Mouse (Mus musculus) erythroblast, embryonic 14.5 days (primary cell): Measurements from ENCODE around the gene Cflar. TPM values are rescaled to one million over a fixed set of nuclear protein-coding genes. Genes with fewer than 3 reads are reported as not detected.
A peak's percentile ranks its signal among the peaks of the same experiment; 100 is the strongest.

Source experiments
- H3K27me3 ChIP-seq: 2 replicates; pipeline ENCODE4 v1.6.1; 2012; ENCODE audit warnings: inconsistent platforms; ENCODE audit not compliant: control insufficient read depth
- H3K36me3 ChIP-seq: 2 replicates; pipeline ENCODE4 v1.6.1; 2012; ENCODE audit warnings: mild to moderate bottlenecking, inconsistent platforms; ENCODE audit not compliant: control insufficient read depth
- H3K4me1 ChIP-seq: 2 replicates; pipeline ENCODE4 v1.6.1; 2012; ENCODE audit warnings: inconsistent platforms; ENCODE audit not compliant: control insufficient read depth
- H3K4me3 ChIP-seq: replicated peaks from 2 replicates; pipeline ENCODE3; 2012; ENCODE audit warnings: moderate library complexity, mild to moderate bottlenecking, inconsistent platforms
- H3K9me3 ChIP-seq: 2 replicates; pipeline ENCODE4 v1.6.1; 2012; ENCODE audit warnings: low read length, inconsistent platforms, mixed read lengths; ENCODE audit not compliant: control insufficient read depth
- GATA1 ChIP-seq: IDR thresholded peaks from 2 replicates; pipeline ENCODE4 v1.6.1; 2012; ENCODE audit warnings: low read length, inconsistent platforms, mixed read lengths
- TAL1 ChIP-seq: IDR thresholded peaks from 3 replicates; pipeline ENCODE4 v1.6.1; 2012; ENCODE audit warnings: low read length, inconsistent platforms, mixed read lengths
- polyA plus RNA-seq: library from polyadenylated mRNA; stranded (reverse); fragments of >175 nt; gene quantifications from 2 replicates; pipeline ENCODE4 v1.2.3, GENCODE M21; 2012

The Cflar gene
- polyA plus RNA-seq, 1 experiment, result 0.04 TPM

DNA sequence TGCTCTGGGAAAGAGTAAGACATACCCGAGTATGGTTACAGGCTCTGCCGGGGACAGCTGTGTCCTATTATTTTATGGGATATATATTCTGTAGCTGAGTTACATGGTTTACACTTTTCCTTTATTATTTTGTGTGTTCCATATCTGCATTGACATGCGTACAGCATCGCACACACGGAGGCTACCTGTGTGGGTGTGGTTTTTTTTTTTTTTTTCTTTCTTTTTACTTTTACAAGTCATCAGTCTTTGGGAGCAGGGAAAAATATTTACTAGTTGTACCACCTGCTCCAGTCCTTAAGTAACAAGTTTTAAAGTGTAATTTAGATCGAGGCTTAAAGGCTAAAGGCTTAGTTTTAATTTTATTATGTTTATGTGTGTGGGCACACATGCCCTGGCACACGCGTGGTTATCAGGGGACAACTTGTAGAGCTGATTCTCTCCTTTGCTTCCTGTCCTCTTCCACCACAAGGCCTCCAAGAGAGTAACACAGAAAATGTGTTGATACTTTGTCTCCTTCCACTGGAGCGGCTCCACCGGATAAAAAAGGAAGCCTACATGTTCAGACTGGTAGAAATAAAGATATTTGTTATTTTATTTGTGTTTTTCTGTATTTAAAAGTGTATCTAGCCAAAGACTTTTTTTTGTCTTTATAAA lies 470 bp upstream of the Cflar start:
- TF ChIP-seq TAL1, result no peak
- no peak for TF ChIP-seq GATA1
- Histone ChIP-seq H3K36me3 (peaks cover 4% of the 10 kb centered on the region; the same call in 1 of the 2 replicates), H3K4me1 (peaks cover 23% of the 10 kb centered on the region), H3K9me3 (peaks cover 3% of the 10 kb centered on the region; the same call in 1 of the 2 replicates), H3K4me3 (peak overlapping the region; percentile 82), H3K27me3 (no peaks in the 10 kb centered on the region)

DNA sequence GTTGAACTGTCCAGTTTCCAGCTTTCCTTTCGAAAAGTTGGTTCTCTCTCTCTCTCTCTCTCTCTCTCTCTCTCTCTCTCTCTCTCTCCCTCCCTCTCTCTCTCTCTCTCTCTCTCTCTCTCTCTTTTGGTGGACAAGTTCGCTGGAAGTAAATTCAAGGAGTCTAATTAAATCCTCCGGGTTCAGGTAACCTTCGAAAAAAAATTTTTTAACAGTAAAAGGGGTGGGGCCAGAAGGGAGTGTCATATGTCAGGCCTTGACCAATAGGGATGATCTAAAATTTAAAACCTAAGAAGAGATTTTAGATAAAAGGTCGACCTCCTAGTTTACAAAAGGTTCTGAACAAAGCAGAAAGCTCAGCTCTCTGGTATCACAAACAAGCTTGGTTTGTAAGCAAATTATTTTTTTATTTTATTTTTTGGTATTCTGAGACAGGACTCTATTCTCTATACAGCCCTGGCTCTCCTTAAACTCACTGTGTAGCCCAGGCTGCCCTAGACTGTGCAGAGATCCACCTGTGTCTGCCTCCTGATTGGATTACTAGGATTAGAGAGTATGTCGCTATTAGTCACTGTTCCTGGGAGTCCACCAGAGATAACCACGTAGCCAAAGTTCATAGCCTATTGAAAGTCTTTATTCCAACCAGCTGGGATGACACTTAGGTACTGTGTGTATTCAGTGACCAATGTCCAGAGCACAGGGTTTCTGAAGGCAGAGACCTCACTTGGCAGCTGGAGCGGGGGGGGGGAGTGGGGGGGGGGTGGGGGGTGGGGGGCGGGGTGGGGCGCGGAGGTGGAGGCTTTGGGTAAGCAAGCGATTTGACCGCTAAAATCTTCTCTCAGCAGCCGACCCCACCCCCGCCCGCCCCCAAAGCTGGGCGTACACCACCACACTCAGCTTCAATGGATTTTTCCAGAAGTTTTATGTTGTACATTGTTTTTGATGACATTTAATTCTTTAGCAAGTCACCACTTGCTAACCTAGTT lies 1.1 kb downstream of the Cflar start:
- H3K36me3 ChIP-seq, result peaks cover 12% of the 10 kb centered on the region
- H3K4me1 ChIP-seq, result peaks cover 29% of the 10 kb centered on the region
- H3K27me3 ChIP-seq, result no peaks in the 10 kb centered on the region
- TF ChIP-seq GATA1 (peak; percentile 53), TAL1 (no peak)
- no peaks in the 10 kb centered on the region for H3K9me3 ChIP-seq
- peak overlapping the region; percentile 82 for H3K4me3 ChIP-seq

DNA sequence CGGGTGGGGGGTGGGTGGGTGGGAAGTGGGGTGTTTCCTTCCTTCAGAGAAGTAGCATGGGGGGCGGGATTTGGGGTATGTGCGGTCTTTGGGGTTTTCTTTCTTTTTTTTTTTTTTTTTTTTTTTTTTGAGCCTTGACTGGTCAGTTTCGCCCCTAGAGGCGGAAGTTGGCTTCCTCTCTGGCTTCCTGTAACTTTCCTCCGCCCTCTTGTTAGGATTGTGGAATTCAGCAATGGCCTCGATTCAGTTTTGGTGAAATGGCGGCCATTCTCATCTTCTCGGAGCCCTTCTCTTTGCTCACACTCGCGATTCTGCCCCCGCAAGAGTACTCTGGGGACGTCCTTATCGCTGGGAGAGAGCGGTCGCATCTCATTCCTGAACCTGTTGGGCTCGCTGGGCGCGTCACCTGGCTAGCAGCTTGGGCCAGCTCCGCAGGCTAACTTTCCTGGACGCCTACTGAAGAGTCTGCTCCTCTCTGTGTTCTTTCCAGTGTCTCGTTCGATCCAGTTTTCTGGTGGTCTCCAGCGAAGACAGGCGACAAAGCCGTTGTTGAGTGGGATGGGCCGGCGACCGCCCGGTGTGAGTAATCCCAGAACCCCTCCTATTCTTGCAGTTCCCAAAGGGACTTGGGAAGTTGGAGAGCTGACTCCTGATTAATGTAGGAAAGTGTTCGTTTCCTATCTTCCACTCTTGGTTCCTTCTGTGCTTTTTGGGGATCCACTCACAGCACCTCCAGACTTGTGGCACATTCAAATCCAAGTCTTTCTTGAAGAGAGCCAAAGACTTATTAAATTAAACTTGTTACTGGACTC lies 2.0 kb downstream of the Cflar start:
- TF ChIP-seq TAL1 (no peak), GATA1 (no peak)
- Histone ChIP-seq H3K4me3 (peak overlapping the region; percentile 82), H3K4me1 (peaks cover 29% of the 10 kb centered on the region), H3K9me3 (no peaks in the 10 kb centered on the region), H3K27me3 (no peaks in the 10 kb centered on the region), H3K36me3 (peaks cover 15% of the 10 kb centered on the region)

DNA sequence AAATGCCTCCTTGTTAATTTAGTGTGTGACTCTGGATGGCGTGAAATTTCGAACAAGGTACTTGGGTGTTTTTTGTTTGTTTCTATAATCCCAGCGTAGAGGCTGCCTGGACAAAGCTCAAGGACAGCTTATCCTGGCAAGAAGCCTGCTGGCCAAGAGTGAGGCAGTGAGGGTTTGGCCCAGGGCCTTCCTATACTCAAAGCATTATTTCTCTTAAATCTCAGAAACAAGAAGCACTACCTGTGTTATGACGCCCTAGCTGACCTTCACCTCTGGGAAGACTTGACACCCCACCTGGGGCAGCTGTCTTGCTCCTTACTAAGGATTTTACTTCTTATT lies 2.6 kb downstream of the Cflar start:
- Histone ChIP-seq H3K4me3 (peak overlapping the region; percentile 82), H3K27me3 (no peaks in the 10 kb centered on the region), H3K9me3 (no peaks in the 10 kb centered on the region), H3K36me3 (peaks cover 17% of the 10 kb centered on the region), H3K4me1 (peaks cover 29% of the 10 kb centered on the region)
- TF ChIP-seq GATA1, result no peak
- TF ChIP-seq TAL1, result no peak

DNA sequence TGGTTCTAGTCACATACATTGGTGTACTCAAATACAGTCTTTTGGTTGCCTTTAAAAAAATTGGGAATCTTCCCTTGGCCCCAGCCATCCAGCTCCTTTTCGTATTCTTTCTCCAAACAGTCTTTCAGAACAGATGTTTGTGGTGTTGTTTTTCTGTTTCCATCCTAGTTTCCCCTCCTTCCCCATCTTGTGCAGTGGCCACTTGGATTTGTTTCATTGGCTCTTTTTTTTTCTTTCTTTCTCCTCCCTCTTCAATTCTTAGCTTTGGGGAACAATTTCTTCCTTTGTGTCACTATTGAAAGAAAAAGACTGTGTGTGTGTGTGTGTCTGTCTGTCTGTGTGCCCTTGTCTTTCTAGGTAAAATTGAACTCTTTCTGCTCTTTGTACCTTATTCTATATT lies 3.1 kb downstream of the Cflar start:
- Histone ChIP-seq H3K4me1 (peaks cover 29% of the 10 kb centered on the region), H3K4me3 (peak overlapping the region; percentile 82)
- TF ChIP-seq TAL1, result no peak
- TF ChIP-seq GATA1, result no peak

DNA sequence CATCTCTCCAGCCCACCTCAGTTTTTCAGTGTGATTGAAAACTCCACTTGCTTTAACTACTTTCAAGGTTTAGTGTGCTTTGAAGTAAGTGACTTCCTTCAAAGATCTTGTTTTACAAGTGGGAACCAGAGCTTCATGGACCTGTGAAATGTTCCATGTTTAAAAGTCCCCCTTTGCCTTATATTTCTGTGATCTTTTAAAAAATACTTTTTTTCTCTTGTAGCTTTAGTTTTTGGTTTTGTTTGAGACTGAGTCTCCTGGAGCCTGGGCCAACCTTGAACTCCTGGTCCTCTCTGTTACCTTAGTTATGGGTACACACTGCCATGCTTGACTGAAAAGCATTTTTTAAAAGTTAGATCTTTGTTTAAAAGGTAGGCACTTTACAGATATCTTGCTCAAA lies 4.2 kb downstream of the Cflar start:
- Histone ChIP-seq H3K27me3 (no peaks in the 10 kb centered on the region), H3K36me3 (peaks cover 23% of the 10 kb centered on the region), H3K4me3 (no peak overlapping the region), H3K4me1 (peaks cover 29% of the 10 kb centered on the region), H3K9me3 (no peaks in the 10 kb centered on the region)
- TF ChIP-seq GATA1, result no peak
- TF ChIP-seq TAL1, result no peak

More for the DNA sequence above, 3.1 kb downstream of the Cflar start:
- no peaks in the 10 kb centered on the region for H3K9me3 ChIP-seq
- H3K27me3 ChIP-seq, result no peaks in the 10 kb centered on the region
- H3K36me3 ChIP-seq, result peaks cover 17% of the 10 kb centered on the region

DNA sequence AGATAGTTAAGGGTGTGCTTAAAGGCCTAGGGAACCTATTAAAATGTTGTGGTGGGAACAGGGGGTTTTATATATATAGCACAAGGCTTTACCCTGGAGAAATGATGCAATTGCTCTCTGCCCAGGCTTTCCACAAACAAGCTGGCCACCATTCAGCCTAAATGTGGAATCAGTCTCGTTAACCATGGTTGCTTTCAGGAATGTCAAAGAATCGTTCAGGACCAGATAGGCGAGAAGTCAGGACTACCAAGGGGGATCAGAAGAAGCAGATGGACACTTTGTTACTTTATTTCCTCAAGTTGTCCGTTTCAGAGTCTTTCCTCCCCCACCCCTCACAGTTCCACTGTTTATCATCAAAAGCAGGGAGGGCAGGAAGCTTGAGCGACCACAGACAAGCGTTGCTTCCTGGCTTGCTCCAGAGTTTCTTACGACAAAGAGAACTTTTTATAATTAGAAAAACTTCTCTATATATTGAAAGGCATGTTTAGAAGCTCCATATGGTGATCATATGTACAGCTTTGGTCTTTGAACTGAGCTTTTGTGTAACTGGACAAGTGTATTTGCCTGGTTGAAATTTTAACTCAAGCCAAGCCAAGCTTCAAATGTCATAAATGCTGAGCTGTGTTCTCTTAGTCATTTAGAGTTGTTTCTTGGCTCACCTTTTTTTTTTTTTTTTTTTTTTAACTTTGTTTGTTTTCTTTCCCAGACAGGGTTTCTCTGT lies 5.0 kb downstream of the Cflar start:
- Histone ChIP-seq H3K4me1 (peaks cover 21% of the 10 kb centered on the region), H3K4me3 (no peak overlapping the region), H3K27me3 (no peaks in the 10 kb centered on the region), H3K9me3 (no peaks in the 10 kb centered on the region), H3K36me3 (peaks cover 23% of the 10 kb centered on the region)
- TF ChIP-seq TAL1 (no peak), GATA1 (no peak)

DNA sequence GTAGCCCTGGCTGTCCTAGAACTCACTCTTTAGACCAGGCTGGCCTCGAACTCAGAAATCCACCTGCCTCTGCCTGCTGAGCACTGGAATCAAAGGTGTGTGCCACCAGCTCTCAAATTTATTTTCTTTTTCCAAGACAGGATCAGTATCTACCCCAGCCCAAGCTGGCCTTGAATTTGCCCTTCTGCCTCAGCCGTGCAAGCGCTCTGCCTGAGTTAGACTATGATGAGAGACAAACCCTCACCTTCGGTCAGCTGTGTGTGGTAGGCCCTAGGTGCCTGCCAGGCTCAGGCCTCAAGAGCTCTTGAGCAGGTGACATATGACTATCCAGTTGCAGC lies 5.5 kb downstream of the Cflar start:
- H3K4me1 ChIP-seq, result peaks cover 21% of the 10 kb centered on the region

More for the DNA sequence above, 5.5 kb downstream of the Cflar start:
- H3K4me3 ChIP-seq, result no peak overlapping the region
- H3K27me3 ChIP-seq, result no peaks in the 10 kb centered on the region
- TF ChIP-seq TAL1, result no peak
- TF ChIP-seq GATA1, result no peak
- H3K36me3 ChIP-seq, result peaks cover 23% of the 10 kb centered on the region
- H3K9me3 ChIP-seq, result no peaks in the 10 kb centered on the region
